Mouse (Mus musculus): ENCODE data around the gene Dab1. TPM values are rescaled to one million over a fixed set of nuclear protein-coding genes. Genes with fewer than 3 reads are reported as not detected.
A peak's percentile ranks its signal among the peaks of the same experiment; 100 is the strongest.

The Dab1 gene
- total RNA-seq, 4 experiments from 2014 or later: 133 to 154 (median 143) TPM

DNA sequence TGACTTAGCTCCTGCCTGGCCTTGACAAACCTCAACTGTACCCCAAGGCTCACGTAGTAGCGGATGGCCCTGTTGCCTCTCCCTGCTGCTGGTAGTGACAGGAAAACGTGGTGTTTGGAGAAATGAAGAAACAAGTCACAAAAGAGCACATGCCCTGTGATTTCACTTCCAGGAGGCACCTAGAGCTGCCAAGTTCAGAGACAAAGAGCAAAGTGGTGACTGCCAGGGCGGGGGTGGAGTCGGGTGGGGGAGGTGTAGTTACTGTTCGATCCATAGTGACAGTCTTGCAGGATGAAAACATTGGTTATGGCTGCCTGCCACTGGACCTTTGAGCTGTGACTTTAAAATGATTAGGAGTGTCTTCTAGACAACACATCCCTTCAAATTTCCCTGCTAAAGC, 599.6 kb downstream of the Dab1 start:
- peak in 1 of 2 experiments; percentile 18 for DNase-seq (ENCODE audit: low spot score in 2 of 2)

DNA sequence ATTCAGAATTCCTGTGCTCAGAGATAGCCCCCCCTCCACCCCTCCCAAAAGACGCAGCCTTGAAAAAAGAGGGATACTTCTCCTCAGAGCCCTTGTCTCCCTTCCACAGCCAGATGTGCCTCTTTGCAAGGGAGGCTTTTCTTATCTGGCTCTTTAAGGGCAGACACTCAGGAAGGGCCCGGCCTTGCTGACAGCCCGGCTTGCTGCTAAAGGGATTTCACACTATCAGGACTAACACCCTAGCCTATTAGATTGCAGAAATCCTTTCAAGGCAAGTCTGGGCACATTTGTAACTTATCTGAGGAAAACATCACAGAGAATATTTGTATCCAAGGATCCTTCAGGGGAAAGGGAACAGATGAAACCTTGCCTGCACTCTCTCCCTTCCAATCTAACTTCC, 600.9 kb downstream of the Dab1 start:
- DNase-seq (ENCODE audit: low spot score in 2 of 2): no peak

DNA sequence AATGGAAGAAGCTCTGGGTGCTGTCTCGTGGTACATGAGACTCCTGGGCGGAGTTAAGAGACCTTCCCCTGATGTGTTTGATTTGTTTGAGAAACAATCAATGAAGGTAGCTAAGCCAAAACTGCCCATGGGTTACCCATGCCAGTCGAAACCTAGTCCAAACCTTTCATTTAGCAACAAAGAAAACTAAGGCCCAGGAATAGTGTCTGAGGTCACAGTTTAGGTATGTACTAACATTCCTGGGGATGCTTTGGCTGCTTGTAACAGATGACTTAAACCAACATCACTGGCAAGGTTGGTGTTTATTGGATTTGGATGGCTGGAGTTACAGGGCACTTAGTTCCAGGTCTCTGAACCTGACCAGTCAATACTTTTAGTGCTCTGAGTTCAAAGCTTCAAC, 610.1 kb downstream of the Dab1 start:
- no peak for DNase-seq (ENCODE audit: low spot score in 2 of 2)

DNA sequence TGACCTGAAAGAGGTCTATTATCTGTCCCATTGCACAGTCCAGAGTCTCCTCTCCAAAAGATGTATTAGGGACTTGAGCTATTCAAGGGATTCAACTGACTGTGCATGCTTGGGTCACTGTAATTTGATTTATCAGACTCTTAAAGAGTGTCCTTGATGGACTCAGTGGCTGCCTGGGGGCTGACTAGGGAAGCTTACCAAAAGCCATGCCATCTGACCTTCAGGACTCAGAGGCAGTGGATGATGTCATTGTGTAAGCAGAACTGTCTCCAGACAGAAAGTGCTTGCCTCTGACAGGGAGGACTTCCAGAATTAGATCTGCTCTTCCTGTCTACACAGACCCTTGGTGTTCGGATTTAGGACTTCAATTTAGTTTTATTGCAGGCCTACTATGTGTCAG, 627.3 kb downstream of the Dab1 start:
- no peak for DNase-seq (ENCODE audit: low spot score in 2 of 2)

DNA sequence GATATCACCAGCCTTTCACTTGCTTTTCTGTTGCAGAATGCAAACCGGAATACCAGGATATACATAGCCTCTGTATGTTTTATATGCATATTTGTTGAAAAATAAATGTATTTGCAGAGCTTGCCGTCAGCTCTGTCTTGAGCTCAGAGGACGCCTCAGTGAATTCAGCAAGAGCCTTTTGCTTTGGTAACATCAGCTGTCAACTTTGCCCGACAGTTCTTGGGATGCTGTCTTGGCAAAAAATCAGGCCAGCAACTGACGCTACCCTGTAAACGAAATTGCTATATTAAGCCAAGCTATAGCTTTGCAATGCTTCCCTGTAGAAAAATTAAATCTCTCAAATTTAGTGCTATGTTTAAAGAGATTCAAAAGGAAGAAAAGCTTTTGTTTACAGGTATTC, 630.3 kb downstream of the Dab1 start:
- DNase-seq (ENCODE audit: low spot score in 2 of 2): no peak

DNA sequence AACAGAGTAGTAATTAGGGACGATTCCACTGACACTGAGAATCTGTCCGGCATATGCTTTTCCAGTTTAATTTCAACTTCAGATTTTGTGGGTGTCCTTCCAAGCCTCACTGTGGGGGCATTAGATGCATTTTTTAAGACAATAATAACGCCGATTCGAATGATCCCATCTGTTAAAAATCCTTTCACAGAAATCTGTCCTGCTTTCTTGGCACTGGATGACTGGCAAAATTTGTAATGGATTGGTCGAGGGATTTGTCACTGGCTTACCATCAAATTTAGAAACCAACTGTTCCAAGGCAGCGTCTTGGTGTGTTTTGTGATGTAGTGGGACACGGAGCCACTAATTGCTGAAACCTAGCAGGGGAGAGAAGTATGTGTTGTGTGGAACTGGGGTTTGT, 638.6 kb downstream of the Dab1 start:
- DNase-seq (ENCODE audit: low spot score in 2 of 2): peak; percentile 42 to 55

DNA sequence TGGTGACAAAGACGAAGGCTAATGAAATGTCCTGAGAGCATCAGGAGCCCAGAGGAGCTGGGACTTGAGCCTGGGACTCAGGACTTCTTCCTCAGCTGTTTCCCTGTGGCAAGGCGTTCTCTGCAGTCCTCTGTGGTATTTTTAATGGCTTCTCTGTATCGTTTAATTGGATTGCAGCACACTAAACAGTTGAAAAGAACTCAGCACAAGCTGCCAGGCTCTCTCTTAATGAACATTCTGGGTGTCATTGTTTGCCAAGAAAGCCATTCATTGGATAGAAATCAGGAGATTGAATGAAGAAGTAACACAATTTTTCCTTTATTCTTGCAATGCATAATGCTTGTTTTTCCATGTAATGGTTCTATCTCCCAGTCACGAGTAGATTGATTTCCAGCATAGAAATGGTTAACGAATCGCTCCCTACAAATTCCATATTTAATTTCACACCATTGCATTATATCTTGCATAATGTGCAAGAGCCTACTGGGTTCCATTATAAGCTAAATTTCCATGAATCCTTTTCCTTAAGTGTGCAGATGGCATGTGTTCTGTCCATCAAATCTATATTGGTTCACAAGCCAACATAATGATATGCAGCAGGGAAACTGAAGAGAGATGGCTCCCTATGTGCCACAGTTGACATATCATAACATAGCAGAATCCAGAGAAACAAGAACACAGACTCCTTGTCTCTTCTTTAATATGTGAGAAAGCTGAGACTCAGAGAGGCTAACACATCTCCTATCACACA, 650.4 kb downstream of the Dab1 start:
- DNase-seq (ENCODE audit: low spot score in 2 of 2): peak; percentile 33 to 38

DNA sequence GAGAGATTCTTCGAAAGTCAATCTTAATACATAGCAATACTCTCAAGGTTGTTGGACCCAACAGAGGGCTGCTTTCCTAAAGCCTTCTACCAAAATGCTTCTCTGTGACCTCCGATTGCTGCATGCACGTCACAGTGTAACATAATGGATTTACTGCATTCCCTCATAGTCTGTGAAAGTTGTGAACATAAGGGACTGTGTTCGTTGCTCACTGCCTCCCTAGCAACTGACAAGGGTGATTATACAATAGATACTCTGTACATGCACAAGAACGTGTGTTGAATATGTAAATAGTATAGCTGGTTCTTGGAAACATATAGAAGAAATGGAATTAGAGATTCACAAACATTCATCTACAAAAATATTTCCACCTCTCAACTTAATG, 651.0 kb downstream of the Dab1 start:
- no peak for DNase-seq (ENCODE audit: low spot score in 2 of 2)

DNA sequence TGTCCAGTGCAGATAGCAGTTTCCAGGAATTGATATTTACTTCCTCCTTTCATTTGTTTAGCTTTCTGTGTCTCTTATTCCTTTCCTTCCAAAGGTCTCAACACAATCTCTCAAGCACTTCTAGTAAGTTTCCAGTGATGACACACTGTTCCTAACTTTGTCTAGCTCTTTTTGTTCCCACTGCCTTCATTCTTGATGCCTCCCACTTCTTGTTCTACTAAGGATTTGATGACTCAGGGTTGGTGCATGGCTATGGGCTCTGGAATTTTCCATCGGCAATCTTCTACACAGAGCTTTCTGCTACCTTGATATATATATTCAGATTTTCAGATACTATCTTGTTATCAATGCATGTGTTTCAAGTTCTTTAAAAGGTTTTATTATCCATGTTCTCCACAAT, 656.1 kb downstream of the Dab1 start:
- no peak for DNase-seq (ENCODE audit: low spot score in 2 of 2)

DNA sequence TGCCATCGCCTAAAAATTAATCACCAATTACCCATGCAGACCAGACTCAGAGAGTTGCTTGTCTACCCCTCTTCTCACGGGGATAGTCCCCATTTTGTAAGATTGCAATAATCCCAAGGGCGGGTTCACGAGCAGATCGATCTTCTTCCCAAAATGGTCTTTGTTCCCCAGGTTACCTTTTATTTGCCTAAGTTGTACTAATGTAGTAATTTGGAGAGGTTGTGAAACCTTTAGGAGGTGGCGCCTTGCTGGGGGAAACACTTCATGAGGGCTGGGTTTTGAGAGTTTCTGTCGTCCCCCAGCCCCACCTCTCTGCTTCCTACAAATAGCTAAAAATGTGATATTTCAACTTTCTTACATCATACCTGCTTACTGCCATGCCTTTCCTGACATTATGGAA, 657.8 kb downstream of the Dab1 start:
- DNase-seq (ENCODE audit: low spot score in 2 of 2): no peak

DNA sequence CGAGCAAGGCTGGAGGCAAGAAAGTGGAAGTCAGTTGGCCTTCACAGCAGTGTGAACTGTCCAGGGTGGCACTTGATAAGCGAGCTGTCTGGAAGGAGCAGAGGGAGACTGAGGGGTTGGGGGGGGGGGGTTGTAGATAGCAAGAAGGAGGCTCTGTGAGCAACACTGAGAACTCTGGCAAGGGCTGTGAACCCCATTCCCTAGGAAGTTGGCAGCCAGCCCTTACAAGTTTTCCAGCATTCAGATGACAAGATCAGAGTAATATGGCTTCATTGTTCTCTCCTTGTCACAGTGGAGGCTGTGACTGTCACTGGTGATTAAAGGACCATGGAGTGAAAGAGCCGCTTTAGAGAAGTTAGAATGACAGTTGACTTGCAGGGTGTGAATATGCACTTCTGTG, 662.4 kb downstream of the Dab1 start:
- no peak for DNase-seq (ENCODE audit: low spot score in 2 of 2)

DNA sequence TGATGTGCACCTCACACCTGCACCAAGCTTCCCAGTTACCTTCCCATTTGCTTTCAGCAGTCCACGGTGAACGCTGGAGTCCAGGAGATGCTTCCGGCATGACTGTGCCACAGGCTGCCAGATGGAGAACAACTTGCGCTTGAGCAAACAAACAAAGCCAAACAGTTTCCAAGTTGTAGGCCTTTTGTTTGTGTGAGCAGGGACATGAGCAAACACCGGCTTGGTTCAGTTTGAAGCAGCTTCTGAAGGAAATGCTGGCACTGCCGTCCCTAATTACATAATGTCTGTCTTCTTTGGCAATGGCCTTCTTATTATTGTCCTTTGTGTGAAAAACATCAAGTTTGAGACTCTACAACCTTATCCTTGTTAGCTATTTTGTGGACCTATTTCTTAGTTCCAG, 664.7 kb downstream of the Dab1 start:
- DNase-seq (ENCODE audit: low spot score in 2 of 2): peak in 1 of 2 experiments; percentile 38

DNA sequence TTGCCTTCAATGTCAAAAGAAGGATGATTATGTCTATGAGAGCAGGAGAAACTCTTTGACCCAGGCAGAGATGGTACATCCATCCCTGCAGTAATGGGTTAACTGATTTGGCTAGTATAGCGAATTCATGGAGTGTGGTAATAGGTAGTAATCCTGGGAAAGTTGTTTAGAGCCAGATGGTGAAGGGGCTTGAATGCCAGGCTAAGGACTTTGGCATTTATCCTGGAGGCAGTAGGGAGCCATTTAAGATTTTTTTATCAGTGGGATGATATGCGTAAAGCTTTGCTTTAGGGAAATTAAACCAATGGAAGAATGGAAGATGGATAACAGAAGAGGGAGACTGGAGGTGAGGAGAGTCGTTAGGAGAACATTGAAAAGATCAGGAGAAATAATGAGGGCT, 669.2 kb downstream of the Dab1 start:
- no peak for DNase-seq (ENCODE audit: low spot score in 2 of 2)

DNA sequence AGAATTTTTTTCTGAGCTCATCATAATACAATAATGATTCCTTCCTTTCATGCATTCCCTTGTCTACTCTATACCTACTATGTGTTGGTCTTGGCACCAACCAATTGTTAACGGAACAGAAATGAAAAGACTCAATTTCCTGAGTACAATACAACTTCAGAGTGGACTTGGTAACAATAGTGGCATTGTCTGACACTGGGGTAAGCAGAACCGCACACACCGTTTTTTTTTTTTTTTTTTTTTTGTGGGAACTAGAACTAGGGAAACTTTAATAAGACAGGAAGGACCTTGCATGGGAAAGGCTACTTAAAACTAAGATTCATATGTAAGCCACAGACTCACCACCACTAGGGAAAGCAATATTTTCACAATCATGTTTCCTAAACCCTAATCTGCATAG, 682.6 kb downstream of the Dab1 start:
- DNase-seq (ENCODE audit: low spot score in 2 of 2): no peak

DNA sequence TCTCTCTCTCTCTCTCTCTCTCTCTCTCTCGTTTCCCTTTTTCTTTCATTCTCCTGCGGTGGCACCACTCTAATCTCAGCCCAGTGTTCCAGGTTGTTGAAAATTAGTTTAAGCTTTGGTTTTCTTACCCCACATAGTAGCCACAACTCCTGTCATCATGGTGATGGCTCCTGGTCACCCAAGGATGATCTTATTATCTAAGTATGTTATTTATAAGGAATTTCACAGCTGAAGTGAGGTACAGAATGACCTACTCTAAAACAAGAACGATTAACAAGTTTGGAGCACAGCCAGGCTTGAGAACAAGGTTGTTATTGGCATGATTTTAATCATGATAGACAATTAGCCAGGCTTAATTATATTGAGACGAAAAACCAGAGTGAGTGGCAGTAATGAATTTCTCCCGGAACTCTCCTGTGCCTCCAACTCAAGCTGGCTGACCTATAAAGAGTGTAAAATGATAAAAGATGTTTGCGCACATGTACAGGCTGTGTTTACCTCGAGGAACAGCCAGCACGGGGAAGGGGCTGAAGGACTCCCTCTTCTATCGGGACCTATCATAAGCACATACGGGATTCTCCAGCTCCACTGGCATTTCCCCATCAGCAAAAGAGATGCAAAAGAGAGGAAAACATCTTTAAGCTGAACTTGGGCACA, 684.0 kb downstream of the Dab1 start:
- peak in 1 of 2 experiments; percentile 6 for DNase-seq (ENCODE audit: low spot score in 2 of 2)

DNA sequence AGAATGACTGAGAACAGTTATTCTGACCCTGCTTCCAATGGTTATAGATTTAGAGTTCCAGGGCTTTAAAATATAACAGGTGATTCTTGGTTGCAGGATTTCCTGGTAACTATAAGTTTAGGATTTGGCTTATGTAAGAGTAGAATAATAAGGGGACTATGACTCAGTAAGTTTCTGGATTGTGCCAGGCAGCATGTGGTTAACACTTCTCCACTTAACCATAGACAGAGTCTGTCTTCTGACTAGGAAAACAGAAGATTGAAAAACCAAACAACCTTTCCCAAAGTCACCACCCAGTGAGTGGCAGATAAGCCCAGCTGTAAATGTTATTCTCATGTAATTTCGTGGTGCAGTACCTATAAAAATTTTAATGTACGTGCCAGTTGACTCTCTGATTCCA, 688.6 kb downstream of the Dab1 start:
- DNase-seq (ENCODE audit: low spot score in 2 of 2): no peak

DNA sequence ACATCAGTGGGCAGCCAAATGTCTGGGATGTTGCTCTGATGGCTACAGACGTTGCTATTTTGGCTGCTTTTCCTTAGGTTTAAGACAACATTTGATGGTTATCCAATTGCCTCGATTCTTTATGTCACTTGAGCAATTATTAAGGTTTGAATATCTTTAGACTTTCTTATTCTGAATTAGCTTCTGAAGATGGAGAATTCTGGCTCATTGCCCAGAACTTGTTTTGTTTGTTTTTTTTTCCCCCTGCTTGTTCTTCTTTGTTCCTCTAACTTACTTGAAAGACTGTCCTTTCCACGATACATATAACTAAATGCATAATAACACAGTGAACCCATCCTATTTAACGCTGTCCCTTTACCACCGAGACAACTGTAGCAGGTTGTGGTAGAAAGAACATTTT, 707.1 kb downstream of the Dab1 start:
- no peak for DNase-seq (ENCODE audit: low spot score in 2 of 2)

DNA sequence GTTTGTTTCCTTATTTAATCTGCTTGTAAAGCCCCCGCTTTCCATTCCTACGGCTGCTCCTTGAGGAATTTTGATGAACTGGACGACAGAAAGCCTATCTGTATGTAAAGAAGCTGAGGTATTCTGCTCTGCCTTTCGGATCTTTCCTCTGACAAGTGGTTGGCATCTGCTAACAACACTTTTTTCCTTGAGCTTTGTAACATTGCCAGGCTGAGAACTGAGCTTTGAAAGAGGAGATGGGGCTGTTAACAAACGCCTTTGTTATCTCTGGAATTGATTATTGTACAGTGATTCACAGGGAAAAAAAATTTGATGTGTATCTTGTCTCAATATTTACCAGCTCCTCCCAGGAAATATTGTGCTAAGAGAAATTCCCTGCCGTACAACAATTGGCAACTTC, 712.7 kb downstream of the Dab1 start:
- DNase-seq (ENCODE audit: low spot score in 2 of 2): no peak

DNA sequence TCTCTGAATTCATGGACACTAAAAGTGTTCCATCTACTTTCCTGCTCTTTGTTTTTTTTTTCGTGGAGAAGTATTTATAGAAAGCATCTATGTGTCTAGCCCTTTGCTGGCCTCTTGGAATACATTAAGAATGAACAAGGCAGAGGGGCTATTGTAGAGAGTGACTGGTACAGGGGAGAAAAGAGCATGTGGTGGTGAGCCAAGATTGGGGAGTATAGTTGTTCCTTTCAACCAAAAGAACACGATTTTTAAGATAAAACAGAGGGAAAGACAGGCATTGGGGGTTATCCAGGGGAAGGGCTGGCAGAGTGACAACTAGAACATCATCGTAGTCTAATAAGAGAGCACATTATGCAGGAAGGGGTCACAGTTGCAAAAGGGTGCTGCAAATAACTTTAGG, 713.2 kb downstream of the Dab1 start:
- DNase-seq (ENCODE audit: low spot score in 2 of 2): no peak

DNA sequence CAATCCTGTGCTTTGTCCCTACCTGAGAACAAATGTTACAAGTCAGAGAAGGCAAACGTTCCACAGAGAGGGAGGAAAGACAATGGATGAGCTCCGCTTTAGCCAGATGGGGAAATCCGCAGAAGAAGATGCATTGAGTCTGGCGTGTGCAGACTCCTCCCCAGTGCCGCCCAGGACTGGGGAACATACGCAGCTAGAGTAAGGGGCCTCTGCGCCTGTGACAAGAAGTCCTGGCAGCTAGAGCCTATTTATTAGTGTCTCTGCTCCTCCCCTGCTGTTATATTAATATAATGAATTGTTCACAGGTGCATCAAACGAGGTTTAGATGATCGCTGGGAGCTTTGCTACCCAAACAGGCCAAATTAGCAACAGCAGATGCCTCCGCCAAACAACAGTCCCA, 718.1 kb downstream of the Dab1 start:
- no peak for DNase-seq (ENCODE audit: low spot score in 2 of 2)

DNA sequence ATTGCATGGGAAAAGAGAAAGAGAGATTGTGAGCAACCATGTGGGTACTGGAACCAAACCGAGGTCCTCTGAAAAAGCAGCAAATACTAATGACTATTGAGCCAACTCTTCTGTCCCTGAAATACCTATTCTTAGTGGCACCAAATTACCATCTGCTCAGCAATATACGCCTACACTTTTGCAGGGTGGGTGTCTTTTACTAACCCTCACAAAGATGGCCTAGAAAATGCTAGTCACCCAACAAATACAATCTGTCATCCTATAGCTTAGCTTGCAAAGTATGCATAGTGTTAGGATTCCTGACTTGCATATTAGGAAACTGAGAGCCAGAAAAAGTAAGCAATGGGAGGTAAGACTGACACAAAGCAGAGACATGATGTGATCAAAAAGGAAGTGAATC, 719.2 kb downstream of the Dab1 start:
- no peak for DNase-seq (ENCODE audit: low spot score in 2 of 2)

DNA sequence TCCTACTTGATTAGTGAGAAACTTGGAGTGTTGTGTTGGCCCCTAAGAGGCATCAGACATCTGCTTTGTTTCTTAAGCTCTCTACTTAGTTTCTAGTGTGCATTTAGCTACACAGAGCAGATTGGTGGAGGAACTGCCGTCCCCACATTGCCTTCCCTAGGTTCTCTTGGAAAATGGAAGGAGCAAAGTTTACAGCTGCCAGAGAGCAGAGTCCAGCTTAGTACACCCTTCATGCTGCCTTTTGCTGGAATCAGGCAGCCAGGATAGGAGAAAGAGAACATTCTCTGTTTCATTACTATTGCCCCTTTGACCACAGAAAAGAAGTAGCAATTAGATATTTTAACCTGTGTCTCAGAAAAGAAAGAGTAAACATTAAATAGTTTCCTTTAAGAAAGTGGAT, 742.2 kb downstream of the Dab1 start:
- DNase-seq (ENCODE audit: low spot score in 2 of 2): no peak

DNA sequence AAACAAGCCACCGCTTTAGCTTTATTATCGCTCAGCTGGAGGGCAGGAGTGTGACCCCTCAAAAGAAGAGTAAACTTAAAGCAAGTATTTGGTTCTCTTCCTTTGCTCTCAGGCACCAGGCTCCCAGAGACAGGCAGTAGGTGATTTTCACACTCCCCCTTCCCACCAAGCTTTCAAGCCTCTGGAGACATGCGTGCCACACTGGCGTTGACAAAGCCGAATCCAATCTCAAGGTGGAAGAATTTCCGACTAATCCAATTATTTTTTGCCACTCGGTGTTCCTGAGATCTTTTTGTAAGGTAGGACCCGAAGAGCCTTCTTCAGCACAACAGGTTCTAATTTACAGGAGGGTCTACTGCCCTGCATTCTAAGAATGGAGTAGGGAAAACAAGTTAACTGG, 747.3 kb downstream of the Dab1 start:
- no peak for DNase-seq (ENCODE audit: low spot score in 2 of 2)

All from layer of hippocampus, adult 8-10 months (tissue).